ENCODE assay signal across 10 mouse cellular contexts in the genomic region with DNA sequence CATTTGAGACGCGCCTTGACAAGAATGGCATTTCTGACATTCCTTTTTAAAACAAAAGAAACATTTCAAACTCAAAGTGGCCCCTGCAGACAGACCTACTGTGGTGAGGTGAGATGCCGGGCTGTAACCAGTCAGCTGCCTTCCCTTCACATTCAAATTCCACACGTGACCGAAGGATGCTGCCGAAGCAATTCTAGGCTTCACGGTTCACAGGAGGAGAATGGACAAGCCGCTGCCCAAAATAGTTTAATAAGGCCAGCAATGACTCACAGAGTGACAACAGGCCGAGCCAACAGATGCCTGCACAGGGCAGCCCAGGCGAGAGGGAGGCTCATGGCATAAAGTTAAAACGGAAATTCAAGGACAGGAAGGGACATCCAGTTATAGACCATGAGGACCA. TPM values are rescaled to one million over a fixed set of nuclear protein-coding genes. Genes with fewer than 3 reads are reported as not detected.
DNase-seq lines count a peak whose midpoint lies in the region; ATAC-seq and TF ChIP-seq lines count a peak whose summit lies in the region.
"Had no signal": no experiment of that assay in that cellular context is flagged by ENCODE, and none has a peak within 500 bp of the region (broad histone marks: within the 10 kb centered on the region; RNA-seq: fewer than 3 reads in every experiment).

No protein-coding gene starts in this region.

- no peak overlapping the region for H3K4me2 ChIP-seq in intestine, postnatal 0 days (replicated peaks; ENCODE audit: low read depth)
- H3K4me2 ChIP-seq in forebrain, embryonic 16.5 days (ENCODE audit: low read length), result no peak overlapping the region
- H3K4me2 ChIP-seq: stomach, embryonic 15.5 days had no signal

- H3K9ac ChIP-seq in intestine, postnatal 0 days (ENCODE audit: low read depth, low read length), result no peak overlapping the region
- H3K9ac ChIP-seq in forebrain, embryonic 16.5 days (replicated peaks; ENCODE audit: low read depth, low read length), result no peak overlapping the region
- H3K9ac ChIP-seq: stomach, embryonic 15.5 days had no signal

- no peaks in the 10 kb centered on the region for H3K9me3 ChIP-seq in intestine, postnatal 0 days (ENCODE audit: control insufficient read depth)
- no peaks in the 10 kb centered on the region for H3K9me3 ChIP-seq in forebrain, embryonic 16.5 days (ENCODE audit: control insufficient read depth, low read length)
- H3K9me3 ChIP-seq: stomach, embryonic 15.5 days had no signal

- 87% methylated on average over 11 of the region's 11 CpGs for WGBS in intestine, postnatal 0 days
- WGBS in forebrain, embryonic 16.5 days, result 66% methylated on average over 11 of the region's 11 CpGs

- H3ac ChIP-seq in C2C12 (ENCODE audit: control insufficient read depth, insufficient read length, low read depth), result no peak overlapping the region

- peaks cover 14% of the 10 kb centered on the region for H3K79me3 ChIP-seq in C2C12 (ENCODE audit: low read depth)

- H3K27ac ChIP-seq in intestine, postnatal 0 days (ENCODE audit: low read depth, low read length), result no peak overlapping the region
- no peak overlapping the region for H3K27ac ChIP-seq in forebrain, embryonic 16.5 days (ENCODE audit: low read length)
- H3K27ac ChIP-seq: left cerebral cortex, adult 2 months; stomach, embryonic 15.5 days had no signal

- peak; percentile 81 for DNase-seq in R1 (ENCODE audit: low read depth, low spot score)
- DNase-seq in embryo, embryonic 11 days, result peak; percentile 27
- DNase-seq in kidney, adult 11 months, result peak; percentile 87
- no peak for DNase-seq in left cerebral cortex, adult 8-10 months (ENCODE audit: low spot score in 2 of 2)
- DNase-seq in spleen, adult 12 weeks (ENCODE audit: low spot score), result no peak

- TF ChIP-seq CTCF in C2C12 (IDR thresholded peaks at IDR 0.05; ENCODE audit: control insufficient read depth, insufficient read depth, insufficient read length), result no peak
- no peak for TF ChIP-seq CTCF in intestine, postnatal 0 days (IDR thresholded peaks at IDR 0.05; ENCODE audit: low read depth)

- ATAC-seq in intestine, postnatal 0 days, result no peak
- ATAC-seq in forebrain, embryonic 16.5 days, result no peak

- no peaks in the 10 kb centered on the region for H3K36me3 ChIP-seq in C2C12 (ENCODE audit: control insufficient read depth, insufficient read depth)
- H3K36me3 ChIP-seq in intestine, postnatal 0 days (ENCODE audit: control insufficient read depth, insufficient read depth), result no peaks in the 10 kb centered on the region
- H3K36me3 ChIP-seq in forebrain, embryonic 16.5 days (ENCODE audit: control insufficient read depth, insufficient read depth), result no peaks in the 10 kb centered on the region
- H3K36me3 ChIP-seq: stomach, embryonic 15.5 days had no signal

- H3K79me2 ChIP-seq in C2C12 (ENCODE audit: control insufficient read depth, insufficient read depth), result peaks cover 43% of the 10 kb centered on the region

- H3K4me1 ChIP-seq in intestine, postnatal 0 days (replicated peaks; ENCODE audit: control insufficient read depth, insufficient read depth, low read length), result no peaks in the 10 kb centered on the region
- H3K4me1 ChIP-seq in forebrain, embryonic 16.5 days (replicated peaks; ENCODE audit: control insufficient read depth, insufficient read depth, low read length), result no peaks in the 10 kb centered on the region
- H3K4me1 ChIP-seq: stomach, embryonic 15.5 days had no signal

- H3K27me3 ChIP-seq in C2C12 (ENCODE audit: control insufficient read depth, insufficient read depth, insufficient read length), result no peaks in the 10 kb centered on the region
- H3K27me3 ChIP-seq in intestine, postnatal 0 days (replicated peaks; ENCODE audit: control insufficient read depth, insufficient read depth, low read length), result no peaks in the 10 kb centered on the region
- H3K27me3 ChIP-seq in forebrain, embryonic 16.5 days (replicated peaks; ENCODE audit: control insufficient read depth, insufficient read depth, low read length), result no peaks in the 10 kb centered on the region
- H3K27me3 ChIP-seq: stomach, embryonic 15.5 days had no signal

- H3K4me3 ChIP-seq in C2C12 (ENCODE audit: insufficient read depth, poor library complexity, severe bottlenecking), result no peak overlapping the region
- no peak overlapping the region for H3K4me3 ChIP-seq in intestine, postnatal 0 days (ENCODE audit: low read depth, low read length)
- H3K4me3 ChIP-seq in forebrain, embryonic 16.5 days (replicated peaks; ENCODE audit: low read length), result no peak overlapping the region
- H3K4me3 ChIP-seq: left cerebral cortex, adult 2 months; stomach, embryonic 15.5 days had no signal

TF ChIP-seq in C2C12, 6 proteins besides CTCF, POLR2A, EP300 and RAD21:
- TF ChIP-seq CEBPB (IDR thresholded peaks at IDR 0.05; ENCODE audit: low read depth) (no peak), MYOD1 (IDR thresholded peaks at IDR 0.05; ENCODE audit: control insufficient read depth, insufficient read length, low read depth) (no peak), MYOG (IDR thresholded peaks at IDR 0.05; ENCODE audit: control insufficient read depth, extremely low read depth, insufficient read length) (no peak), MAX (IDR thresholded peaks at IDR 0.05) (no peak), FOSL1 (IDR thresholded peaks at IDR 0.05; ENCODE audit: insufficient read depth, low read length, poor library complexity, severe bottlenecking) (no peak), USF1 (IDR thresholded peaks at IDR 0.05; ENCODE audit: low read depth) (peak; percentile 81)

RNA-seq across cellular contexts. Expression of gene Osbpl3, which starts 51.3 kb away (rescaled TPM):
- 17.6 TPM for polyA plus RNA-seq in C2C12 (2012; fragmentation: generic; extraction: Trizol)
- 12.5 and 13.6 TPM in 2 replicates for polyA plus RNA-seq in intestine, postnatal 0 days (2015; fragmentation: Nextera tagmentation; extraction: Ambion mirVana)
- 10 to 100 TPM; 31.7 to 34.6 (median 33.9) TPM for total RNA-seq in left cerebral cortex, adult 8-10 months (2022)
- 5.2 and 5.3 TPM in 2 replicates for polyA plus RNA-seq in forebrain, embryonic 16.5 days (2015; fragmentation: Nextera tagmentation; extraction: Ambion mirVana)

Comparison
In these comparisons a context has a peak if more than half of its experiments do, and no peak if none do; other contexts are left out.
1. DNase-seq: peak in R1 (single experiment), embryo, embryonic 11 days (single experiment) and kidney, adult 11 months (single experiment); none in left cerebral cortex, adult 8-10 months (0 of 2) and spleen, adult 12 weeks (single experiment).